Mouse (Mus musculus) frontal cortex, adult 2 months (tissue): Measurements from ENCODE around the gene Pard3b. TPM values are rescaled to one million over a fixed set of nuclear protein-coding genes. Genes with fewer than 3 reads are reported as not detected.

ENCODE experiments used
- DNase-seq, 2 experiments: peaks; one replicate each; pipeline ENCODE4 v3.0.0; 2022; ENCODE audit warnings: low spot score in 1 of 2; ENCODE audit errors: extremely low spot score in 1 of 2
- polyA plus RNA-seq: library from polyadenylated mRNA; depleted of rRNA; stranded (reverse); fragments of >200 nt; gene quantifications from 2 replicates; pipeline ENCODE4 v1.2.3, GENCODE M21; 2012

Gene Pard3b
- polyA plus RNA-seq, 1 experiment = 1.7 TPM

GRCm38 (mm10) chr1:62216568-62216967 lies 577.9 kb downstream of the Pard3b start:
- DNase-seq = peak in 1 of 2 experiments; percentile 66

- DNase-seq = no peak
These were observed 590.5 kb downstream of the Pard3b start for GRCm38 (mm10) chr1:62229129-62229528.

GRCm38 (mm10) chr1:62234039-62234438 lies 595.4 kb downstream of the Pard3b start:
- DNase-seq = no peak

GRCm38 (mm10) chr1:62235121-62235520 lies 596.5 kb downstream of the Pard3b start:
- no peak for DNase-seq

- no peak for DNase-seq
These were observed 605.8 kb downstream of the Pard3b start for GRCm38 (mm10) chr1:62244191-62244984.

- DNase-seq = no peak
These were observed 613.8 kb downstream of the Pard3b start for GRCm38 (mm10) chr1:62252432-62252831.

GRCm38 (mm10) chr1:62254316-62254715 lies 615.7 kb downstream of the Pard3b start:
- no peak for DNase-seq

GRCm38 (mm10) chr1:62254888-62255287 lies 616.3 kb downstream of the Pard3b start:
- DNase-seq = no peak

GRCm38 (mm10) chr1:62276466-62276865 lies 637.8 kb downstream of the Pard3b start:
- DNase-seq = no peak

- no peak for DNase-seq
These were observed 640.0 kb downstream of the Pard3b start for GRCm38 (mm10) chr1:62278586-62278985.

- DNase-seq = no peak
These were observed 642.0 kb downstream of the Pard3b start for GRCm38 (mm10) chr1:62280586-62280985.

GRCm38 (mm10) chr1:62282835-62283234 lies 644.2 kb downstream of the Pard3b start:
- no peak for DNase-seq

GRCm38 (mm10) chr1:62283624-62284023 lies 645.0 kb downstream of the Pard3b start:
- no peak for DNase-seq

GRCm38 (mm10) chr1:62309376-62309775 lies 670.8 kb downstream of the Pard3b start:
- no peak for DNase-seq

- no peak for DNase-seq
These were observed 686.6 kb downstream of the Pard3b start for GRCm38 (mm10) chr1:62325237-62325636.

- no peak for DNase-seq
These were observed 689.1 kb downstream of the Pard3b start for GRCm38 (mm10) chr1:62327743-62328142.

- no peak for DNase-seq
These were observed 690.2 kb downstream of the Pard3b start for GRCm38 (mm10) chr1:62328808-62329207.

- DNase-seq = no peak
These were observed 694.4 kb downstream of the Pard3b start for GRCm38 (mm10) chr1:62333016-62333415.

GRCm38 (mm10) chr1:62334196-62334595 lies 695.6 kb downstream of the Pard3b start:
- no peak for DNase-seq

- DNase-seq = no peak
These were observed 701.6 kb downstream of the Pard3b start for GRCm38 (mm10) chr1:62340261-62340660.

GRCm38 (mm10) chr1:62344286-62344685 lies 705.7 kb downstream of the Pard3b start:
- DNase-seq = no peak

GRCm38 (mm10) chr1:62348371-62348770 lies 709.7 kb downstream of the Pard3b start:
- DNase-seq = no peak
